Mouse (Mus musculus) lung, adult 18-20 months (tissue): ENCODE results near the gene Ptgdr2.

Source experiments
- DNase-seq, 2 experiments: peaks; one replicate each; pipeline ENCODE4 v3.0.0; 2022; ENCODE audit warnings: mixed read lengths in 2 of 2

Ptgdr2 gene

DNA sequence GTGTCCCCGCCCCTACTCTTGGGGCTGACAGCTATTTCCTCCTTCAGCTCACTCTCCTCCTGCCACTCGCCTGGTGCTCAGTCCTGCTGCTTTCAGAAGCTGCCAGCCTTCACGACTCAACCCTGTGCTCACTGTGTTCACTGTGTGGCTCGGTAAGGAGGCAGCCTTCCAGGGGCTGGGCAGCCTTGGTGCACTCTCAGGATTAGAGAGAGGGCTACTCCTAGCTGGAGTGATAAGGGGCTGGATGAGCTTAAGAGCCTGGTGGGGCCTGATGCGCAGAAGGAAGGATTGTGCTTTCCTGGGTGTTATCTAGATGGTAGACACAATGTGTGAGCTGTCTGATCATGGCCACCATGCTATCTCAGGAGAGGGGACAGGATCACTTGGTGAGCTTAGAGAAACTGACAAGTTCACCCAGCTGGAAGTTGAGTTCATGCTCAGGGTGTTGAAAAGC, at the start of gene Ptgdr2:
TSS of gene Ptgdr2 (plus strand) at position 51 of the 454 bp plus-strand sequence.
- no peak for DNase-seq

DNA sequence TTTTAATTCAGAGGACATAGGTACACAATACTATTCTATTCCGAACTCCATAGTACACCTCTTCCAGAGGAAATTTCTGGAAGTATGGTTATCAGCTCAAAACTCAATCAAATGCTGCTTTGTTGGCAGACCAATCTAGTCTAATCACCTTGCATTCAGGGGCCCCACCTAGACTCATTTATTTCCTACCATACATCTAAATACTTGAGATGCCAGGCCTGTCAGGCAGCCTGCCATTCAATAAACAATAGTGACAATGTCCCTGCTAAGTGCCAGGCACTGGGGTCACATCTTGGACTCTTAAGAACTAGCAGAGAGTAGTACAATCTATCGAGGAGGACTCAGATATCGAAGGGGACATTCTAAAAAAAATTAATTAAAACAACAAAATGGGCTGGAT, 44.8 kb upstream of the Ptgdr2 start:
- DNase-seq: peak in 1 of 2 experiments; percentile 29

DNA sequence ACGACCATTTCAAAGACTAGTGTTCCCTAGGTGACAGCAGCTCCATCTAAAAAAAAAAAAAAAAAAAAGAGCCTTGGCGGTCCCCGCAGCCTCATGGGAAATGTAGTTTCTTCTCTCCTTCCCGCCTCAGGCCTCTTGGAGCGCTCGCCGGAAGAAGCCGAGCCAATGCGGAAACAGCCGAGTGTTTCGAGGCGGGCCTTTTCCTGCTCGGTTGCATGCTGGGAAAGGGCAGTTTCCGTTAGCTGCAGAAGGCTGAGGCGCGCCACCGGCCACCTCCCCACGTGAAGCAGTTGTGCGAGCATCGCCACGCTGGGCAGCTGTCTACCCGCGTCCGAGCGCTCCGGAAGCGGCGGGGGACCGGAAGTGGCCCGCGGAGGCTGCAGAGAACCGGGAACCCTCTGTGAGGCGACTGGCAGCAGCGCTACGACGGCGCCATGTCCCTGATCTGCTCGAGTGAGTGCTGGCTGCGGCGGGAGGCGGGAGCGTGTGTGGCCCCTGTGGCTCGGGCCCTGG, 41.9 kb upstream of the Ptgdr2 start, which contains the start of gene Prpf19:
TSS of gene Prpf19 (plus strand) at position 216 of the 513 bp plus-strand sequence.
- peak; percentile 97 to 98 for DNase-seq

DNA sequence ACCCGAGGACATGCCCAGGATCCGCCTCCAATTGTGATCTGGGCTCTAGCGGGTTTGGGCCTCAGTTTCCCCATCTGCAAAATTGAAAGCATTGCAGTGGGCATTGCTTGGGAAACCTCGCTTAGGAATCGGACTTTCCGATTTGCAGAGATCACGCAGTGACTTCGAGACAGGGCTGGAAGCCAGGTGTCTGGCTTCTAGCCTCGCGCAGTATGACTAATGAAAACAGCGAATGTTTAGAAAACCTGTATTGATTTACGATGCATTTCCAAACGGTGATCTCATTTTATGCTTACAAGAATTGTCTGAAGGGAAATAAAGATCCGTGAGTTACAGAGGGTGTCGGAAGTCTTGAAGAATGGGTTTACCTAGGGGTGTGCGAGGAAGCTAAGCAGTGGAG, 41.3 kb upstream of the Ptgdr2 start:
- DNase-seq: no peak

DNA sequence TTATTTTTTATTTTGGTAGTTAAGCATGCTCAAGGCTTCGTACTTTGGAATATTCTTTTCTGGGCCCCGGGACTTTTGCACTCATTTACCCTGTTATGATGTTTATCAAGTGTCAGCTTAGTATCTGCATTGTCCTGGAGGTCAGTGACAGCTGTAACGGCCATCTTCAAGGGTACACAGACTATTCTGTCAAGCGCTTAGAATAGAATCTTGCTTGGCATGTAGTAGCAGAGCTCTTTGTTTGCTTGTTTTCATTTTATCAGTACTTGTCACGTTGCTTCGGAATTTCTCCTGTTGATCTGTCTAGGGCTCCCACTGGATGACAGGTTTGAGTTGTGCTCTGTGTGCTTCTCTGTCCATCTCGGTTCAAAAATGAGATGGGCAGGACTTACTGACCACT, 40.1 kb upstream of the Ptgdr2 start:
- DNase-seq: no peak

DNA sequence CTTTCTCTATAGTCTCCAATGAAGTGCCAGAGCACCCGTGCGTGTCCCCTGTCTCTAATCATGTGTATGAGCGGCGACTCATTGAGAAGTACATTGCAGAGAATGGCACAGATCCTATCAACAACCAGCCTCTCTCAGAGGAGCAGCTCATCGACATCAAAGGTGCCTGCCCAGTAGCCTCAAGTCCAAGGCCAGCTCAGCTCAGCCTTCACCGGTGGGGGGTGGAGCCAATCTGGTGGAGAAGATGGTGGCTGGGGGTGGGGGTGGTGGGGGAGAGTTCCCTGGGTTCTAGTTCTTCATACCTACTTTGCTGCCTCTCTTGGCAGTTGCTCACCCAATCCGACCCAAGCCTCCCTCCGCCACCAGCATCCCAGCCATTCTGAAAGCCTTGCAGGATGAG, 39.5 kb upstream of the Ptgdr2 start:
- DNase-seq: no peak

DNA sequence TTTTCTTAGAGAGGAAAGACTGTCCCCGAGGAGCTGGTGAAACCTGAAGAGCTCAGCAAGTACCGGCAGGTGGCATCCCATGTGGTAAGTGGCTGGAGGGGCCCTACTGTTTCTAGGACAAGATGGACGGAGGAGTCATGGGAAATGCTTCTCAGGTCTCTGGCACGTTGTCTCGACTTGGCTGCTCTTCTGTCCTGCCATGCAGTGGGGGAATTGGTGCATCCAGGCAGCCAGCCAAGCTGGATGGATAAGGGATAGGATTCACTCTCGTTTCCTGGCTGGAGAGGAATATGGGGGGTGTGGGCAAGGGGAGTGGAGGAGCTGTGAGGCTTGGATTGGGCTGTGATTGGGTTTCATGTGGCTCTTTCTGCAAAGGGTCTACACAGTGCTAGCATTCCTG, 36.6 kb upstream of the Ptgdr2 start:
- DNase-seq: no peak

DNA sequence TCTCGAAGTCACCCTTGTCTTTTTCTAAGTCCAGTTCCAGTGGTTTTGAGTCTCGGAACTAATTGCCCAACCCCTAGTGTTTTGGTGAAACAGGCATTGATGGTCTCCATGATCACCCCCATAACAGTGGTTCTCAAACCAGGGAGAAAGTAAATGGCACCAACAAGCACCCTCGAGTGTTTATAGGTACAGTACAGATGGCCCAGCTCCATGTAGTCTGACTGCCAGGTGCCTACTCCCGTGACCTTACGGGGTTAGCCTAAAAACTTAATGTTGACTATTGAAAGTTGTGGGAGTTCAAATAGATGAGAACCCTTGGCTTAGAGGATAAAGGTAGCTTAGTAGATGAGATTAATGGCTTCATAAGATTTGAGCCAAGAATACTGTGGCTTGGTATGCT, 35.9 kb upstream of the Ptgdr2 start:
- DNase-seq: no peak

DNA sequence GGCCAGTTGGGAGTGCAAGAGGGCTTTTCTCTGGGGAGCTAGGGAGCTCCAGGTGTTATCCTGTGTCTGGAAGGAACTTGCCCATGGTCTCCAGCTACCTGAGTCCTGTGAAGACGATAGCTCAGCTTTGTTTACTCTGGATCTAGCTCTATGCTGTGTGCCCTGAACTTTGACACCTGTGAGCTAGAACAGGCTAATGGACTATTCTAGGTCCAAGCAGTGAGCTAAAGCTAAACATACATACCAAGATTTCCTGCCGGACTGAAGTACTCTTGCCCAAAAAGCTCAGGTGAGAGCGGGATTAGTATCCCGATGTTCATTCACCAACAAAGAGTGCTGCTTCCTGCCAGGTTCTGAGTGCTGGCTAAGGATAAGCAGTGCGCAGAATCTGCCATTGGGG, 32.4 kb upstream of the Ptgdr2 start:
- no peak for DNase-seq

DNA sequence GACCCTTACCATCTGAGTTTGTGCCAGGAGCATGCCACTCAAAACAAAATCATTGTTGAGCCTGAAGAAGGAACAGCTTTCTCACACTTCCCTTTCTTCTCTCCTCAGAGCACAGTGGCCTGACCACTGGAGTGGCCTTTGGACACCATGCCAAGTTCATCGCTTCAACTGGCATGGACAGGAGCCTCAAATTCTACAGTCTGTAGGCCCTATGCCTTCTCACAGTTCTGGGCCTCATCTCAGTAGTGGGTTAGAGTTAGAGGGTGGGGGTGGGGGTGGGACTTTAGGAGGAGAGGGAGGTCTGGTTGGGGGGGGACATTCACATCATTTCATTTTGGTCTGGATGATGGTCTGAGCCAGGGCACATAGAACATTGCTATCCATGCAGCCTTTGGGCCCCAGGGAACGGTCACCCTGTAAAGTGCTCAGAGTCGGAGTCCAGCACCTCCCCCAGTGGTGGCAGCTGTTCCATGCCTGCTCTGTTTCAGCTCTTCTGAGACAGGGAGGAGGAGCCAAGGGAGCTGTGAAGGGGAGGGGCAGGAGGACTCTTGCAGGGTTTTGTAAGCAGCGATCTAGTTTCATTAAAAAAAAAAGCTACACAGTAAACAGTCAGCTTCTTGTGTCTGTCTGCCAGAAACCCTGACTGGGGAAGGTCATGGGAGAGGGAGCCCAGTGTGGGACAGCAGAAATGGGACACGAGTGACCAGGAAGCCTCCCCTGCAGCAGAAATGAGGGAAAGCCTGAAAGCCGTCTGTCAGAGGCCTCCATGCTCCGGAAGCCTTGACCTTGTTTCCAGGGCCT, 31.8 kb upstream of the Ptgdr2 start:
- peak; percentile 78 to 83 for DNase-seq

DNA sequence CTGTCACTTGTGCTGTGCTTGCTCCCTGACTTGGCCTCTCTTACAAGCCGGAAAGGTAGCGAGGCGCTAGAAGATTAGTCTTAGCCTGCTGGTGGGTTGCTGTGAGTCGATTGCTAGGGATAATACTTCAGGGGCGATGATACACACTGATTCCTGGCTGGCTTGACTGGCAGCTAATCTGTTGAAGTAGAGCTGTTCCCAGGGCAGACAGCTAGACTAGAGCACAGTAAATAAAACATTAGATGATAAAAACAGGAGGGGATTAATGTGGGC, 31.3 kb upstream of the Ptgdr2 start:
- no peak for DNase-seq

DNA sequence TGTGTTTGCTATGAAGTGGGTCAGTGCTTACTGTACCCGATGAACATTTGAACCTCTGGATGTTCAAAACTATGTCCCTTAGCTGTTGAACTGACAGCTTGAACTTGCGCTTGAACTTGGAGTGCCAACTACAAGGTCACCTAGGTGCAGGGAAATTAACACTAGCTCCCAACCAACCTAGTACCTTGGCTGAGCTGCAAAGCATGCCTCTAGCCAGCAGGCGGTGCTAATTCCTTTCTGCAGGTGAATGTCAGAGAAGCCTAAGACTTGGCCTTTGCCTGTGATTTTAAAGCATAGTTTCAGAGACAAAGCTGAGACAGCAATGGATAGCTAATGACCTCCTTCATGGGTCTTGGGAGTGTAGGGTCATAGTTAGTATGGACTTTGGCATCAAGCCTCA, 29.1 kb upstream of the Ptgdr2 start:
- peak; percentile 33 to 46 for DNase-seq

DNA sequence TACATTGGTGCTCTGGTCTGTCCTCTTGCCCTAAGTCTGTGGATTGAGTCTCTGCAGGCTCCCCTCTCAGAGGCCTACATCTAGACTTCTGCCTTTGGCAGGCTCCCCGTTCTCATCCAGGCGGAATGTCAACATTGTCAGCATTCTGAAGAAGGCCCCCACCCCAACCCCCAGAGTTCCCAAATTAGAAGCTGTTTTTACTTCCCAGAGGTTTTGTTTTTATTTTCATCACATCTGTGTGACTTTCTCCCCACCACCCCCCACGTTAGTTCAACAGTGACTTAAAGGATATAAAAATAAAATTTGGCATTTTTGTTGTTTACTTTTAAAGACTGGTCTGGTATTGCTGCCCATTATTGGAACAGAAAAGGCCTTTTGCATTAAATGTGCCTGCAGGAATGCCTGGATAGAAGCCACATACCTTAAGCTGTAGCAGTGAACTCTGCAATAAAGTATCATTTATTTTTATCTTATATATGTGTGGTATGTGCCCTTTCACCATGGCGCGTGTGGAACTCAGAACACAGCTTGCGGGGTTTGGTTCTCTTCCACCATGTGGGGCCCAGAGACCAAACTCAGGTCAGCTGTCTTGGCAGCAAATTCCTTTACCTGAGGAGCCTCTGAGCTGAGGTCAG, 27.8 kb upstream of the Ptgdr2 start:
- DNase-seq: no peak

DNA sequence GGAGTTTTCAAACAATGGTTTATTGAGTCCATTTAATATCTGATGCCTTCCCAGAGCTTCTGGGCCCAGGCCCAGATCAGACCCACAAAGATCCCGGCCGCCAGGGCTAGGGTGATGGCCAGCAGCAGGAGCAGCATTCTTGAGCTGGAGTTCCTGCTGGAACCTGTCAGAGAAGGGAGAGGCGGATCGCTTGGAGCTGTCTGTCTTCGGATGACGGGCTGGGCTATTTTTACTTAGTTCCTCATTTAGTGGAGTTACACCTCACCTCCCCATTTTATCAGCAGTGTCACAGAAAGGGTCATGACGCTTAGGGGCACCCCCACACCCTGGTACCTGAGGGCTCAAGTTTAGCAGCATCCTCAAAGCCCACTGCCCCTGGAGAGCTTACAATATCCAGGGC, 22.7 kb upstream of the Ptgdr2 start:
- DNase-seq: no peak

DNA sequence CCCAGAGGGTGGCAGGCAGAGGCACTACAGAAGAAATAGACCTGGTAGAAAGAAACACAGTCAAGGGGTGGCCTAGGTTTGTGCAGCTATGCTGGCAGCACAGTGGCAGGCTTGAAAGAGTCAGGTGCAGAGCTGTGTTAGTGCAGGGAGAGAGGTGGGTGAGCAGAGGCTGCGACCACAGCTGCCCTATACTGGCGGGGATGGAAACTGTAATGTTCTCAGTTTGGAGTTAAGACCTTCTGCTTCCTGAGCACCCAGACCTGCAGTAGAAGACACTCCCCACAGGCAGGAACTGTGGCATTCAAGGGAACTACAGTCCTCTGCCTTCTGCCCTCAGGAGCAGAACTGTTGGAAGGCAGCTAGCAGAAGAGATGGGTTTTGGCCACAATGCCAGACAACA, 22.1 kb upstream of the Ptgdr2 start:
- no peak for DNase-seq

DNA sequence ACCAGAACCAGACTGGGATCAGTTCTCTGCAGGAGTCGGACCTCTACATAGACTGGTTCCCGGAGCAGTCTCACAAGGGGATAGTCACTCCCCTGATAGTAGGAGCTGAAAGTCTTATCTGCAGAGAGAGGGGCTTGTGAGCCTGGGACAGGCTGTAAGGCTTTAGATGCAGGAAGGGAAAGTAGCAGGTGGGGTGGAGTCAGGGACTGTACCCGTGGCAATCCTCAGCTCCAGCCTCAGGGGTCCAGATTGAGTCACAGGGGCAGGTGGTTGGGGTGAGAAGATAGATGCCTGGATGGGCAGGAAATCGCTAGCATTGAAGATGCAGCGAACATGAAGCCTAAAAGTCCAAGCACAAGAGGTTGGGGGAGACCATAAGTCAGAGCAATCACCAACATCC, 20.5 kb upstream of the Ptgdr2 start:
- no peak for DNase-seq

DNA sequence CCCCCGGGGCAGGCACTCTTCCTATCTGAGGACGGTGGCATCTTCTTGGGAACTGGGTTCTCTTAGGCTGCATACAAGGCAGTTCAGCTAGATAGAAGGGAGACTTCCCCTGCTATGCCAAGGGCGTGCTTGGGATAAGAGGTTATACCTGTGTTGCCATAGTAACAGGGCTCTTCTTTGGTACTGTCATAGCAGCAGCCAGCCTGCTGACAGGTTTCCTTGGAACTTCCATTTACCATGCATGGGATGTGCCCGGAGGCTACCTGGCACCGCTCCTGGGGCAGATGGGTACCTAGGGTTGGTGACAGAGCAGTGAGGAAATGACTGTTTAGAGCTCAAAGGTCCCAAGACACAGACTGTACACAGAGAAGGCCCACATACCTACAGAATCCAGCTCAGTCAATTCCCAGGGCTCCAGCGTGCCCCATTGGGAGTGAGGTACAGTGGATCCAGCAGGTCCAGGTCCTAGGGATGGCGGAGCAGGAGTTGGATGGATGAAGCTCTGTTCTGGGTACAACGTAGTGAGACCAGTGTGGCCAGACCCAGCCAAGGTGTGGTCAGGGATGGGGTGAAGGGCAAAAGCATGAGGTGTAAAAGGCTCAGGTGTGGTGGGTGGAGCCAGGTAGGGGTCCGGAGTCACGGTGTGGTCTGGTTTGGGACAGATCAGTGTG, 18.5 kb upstream of the Ptgdr2 start:
- no peak for DNase-seq

DNA sequence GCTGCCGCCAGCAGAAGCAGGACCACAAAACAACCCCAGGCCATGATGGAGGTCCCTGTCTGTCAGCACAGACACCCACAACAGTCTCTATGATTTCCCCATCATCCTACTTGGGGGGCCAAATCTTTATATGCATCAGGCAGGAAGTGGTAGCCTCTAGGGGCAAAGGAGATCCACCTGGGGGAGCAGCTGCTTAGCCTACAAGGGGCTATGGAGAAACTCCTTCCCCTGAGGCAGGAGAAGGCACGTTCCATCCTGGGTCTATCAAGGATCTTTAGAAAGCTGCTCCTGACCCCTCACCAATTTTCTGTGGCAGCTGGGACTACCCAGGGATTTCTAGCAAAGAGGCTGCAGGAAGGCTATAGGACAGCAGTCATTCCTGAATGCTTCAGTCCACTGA, 16.4 kb upstream of the Ptgdr2 start, which contains the start of gene Zp1:
TSS of gene Zp1 (minus strand) at position 101 of the 400 bp plus-strand sequence.
- DNase-seq: no peak

DNA sequence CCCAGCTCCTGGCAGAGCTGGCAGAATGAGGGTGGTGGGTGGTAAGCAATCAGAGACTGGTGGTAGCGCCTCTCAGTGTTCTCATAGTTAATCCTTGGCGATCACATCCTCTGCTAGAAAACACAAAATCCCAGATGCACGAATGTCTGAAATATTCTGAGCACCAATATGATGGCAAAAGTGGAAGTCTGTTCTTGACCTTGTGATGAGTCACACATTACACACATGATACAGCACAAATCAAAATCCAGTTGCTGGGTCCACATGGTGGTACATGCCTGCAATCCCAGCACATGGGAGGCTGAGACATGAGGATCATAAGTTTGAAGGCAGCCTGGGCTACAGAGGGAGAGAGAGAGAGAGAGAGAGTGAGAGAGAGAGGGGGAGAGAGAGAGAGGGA, 15.9 kb upstream of the Ptgdr2 start:
- DNase-seq: no peak

DNA sequence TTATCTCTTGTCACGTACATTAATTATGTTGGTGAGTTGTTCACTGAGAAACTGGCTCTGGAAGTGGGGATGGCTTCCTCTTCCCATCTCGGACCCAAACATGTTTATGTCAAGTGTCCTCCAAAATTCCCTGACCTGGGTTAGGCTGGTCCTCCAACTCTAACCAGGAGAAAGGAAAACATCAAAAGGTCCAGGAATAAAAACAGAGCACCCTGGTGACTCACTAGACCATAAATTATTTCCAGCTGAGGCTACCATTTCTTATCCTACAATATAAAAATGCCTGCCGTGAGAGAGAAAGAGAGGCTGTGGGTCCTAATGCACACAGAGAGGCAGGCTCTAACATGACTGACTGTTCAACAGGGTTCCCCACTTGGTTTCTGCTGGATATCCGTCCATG, 12.7 kb upstream of the Ptgdr2 start:
- no peak for DNase-seq

DNA sequence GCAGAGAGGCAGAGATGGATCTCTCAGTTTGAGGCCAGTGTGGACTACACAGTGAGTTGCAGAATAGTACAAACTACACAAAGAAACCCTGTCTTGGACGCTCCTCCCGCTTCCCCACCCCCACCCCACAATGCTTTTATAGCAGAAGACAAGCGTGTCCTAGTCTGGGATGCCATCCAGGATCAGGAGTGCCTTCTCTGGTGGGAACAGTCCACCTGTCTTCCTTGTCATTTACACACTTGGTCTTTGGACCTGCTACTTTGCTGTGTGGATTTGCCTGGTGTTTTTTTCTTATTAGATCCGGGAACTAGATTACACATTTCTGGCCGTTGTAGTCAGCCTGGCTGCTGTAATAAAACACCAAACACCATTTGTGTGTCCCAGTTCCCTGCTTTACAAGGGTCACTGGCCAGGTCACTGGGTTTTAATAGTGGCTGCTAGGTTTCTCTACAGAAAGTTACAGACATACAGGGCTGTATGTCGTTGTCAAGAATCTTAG, 10.8 kb upstream of the Ptgdr2 start:
- DNase-seq: no peak

DNA sequence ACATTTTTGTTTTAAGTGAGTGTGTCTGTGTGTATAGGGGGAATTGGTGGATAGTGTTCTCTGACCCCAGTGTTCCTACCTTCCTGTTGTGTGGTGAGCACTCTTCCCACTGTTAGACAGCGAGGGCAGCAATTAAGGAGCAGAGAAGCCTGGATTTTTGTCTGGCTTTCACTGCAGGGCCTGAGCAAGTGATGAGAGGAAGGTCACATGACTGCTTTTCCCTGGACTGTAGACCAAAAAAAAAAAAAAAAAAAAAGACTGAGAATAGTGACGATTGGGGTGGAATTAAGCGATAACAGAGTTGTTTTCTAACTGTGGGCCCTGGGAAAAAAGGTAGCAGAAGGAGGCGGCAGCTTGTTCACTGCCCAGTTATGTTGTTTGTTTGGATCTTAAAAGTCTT, 10.3 kb upstream of the Ptgdr2 start:
- DNase-seq: no peak

DNA sequence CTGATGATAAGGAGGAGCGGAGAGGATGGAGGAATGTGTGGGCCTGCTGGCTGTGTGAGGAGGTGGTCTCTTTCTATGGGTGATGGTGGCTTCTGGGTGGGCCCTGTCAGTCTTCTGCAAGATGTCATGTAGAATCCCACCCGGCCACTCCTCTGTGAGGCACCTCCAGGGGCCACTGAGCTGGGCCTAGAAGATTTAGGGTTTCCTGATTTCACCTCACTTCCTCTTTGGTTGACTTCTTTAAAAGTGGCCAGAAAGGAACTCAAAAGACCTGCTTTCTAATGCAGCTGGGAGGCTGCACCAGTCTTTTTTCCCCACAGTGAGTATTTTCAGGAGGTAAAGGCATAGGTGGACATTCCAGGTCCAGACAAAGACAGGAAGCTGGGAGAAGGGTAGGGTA, 6.3 kb upstream of the Ptgdr2 start:
- no peak for DNase-seq

DNA sequence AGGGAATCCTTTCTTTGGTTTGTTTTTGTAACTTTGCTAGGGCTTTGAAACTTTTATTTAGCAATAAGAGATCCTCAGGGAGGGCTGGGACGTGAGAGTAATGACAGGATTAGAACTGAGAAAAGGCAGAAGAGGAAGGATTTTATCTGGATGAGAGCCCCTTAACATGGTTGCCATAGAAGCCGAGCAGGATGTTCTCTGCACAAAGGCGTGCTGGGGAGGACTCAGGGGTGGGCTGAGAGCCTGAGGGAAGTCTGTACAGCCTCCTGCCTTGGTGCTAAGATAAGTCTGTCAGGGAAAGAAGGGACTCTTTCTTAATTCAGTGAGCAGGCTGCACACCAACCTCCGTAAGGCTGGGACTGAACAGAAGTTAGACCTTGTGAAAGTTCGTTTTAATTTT, 1.9 kb upstream of the Ptgdr2 start:
- DNase-seq: no peak
